In genomic region chr11:116746822-116747221, GRCm38 (mm10) we compare ENCODE assay signal across 18 mouse cellular contexts. TPM values are rescaled to one million over a fixed set of nuclear protein-coding genes. Genes with fewer than 3 reads are reported as not detected.
"Had no signal": no experiment of that assay in that cellular context is flagged by ENCODE, and none has a peak within 500 bp of the region (broad histone marks: within the 10 kb centered on the region; RNA-seq: fewer than 3 reads in every experiment).

No protein-coding gene starts in this region.

RNA-seq across cellular contexts. Expression of gene St6galnac1, which starts 28.5 kb away (rescaled TPM):
- polyA plus RNA-seq: cerebellum, adult 2 months; embryonic facial prominence, embryonic 10.5 days; embryonic facial prominence, embryonic 11.5 days; embryonic facial prominence, embryonic 12.5 days; embryonic facial prominence, embryonic 13.5 days; embryonic facial prominence, embryonic 15.5 days; erythroblast, embryonic 14.5 days; forebrain, embryonic 10.5 days; forebrain, embryonic 11.5 days; forebrain, embryonic 12.5 days; forebrain, embryonic 13.5 days; forebrain, embryonic 14.5 days; forebrain, embryonic 15.5 days; forebrain, embryonic 16.5 days; forebrain, postnatal 0 days; frontal cortex, adult 2 months; gonadal fat pad, adult 2 months; heart, adult 2 months had no signal
